Mouse (Mus musculus): ENCODE measurements around the gene Hacd3.
"Not testable (repeated sequence)": the region's sequence is repeated elsewhere in the genome, so short reads cannot be mapped to it uniquely, and the experiment has no call there.

The Hacd3 gene

DNA sequence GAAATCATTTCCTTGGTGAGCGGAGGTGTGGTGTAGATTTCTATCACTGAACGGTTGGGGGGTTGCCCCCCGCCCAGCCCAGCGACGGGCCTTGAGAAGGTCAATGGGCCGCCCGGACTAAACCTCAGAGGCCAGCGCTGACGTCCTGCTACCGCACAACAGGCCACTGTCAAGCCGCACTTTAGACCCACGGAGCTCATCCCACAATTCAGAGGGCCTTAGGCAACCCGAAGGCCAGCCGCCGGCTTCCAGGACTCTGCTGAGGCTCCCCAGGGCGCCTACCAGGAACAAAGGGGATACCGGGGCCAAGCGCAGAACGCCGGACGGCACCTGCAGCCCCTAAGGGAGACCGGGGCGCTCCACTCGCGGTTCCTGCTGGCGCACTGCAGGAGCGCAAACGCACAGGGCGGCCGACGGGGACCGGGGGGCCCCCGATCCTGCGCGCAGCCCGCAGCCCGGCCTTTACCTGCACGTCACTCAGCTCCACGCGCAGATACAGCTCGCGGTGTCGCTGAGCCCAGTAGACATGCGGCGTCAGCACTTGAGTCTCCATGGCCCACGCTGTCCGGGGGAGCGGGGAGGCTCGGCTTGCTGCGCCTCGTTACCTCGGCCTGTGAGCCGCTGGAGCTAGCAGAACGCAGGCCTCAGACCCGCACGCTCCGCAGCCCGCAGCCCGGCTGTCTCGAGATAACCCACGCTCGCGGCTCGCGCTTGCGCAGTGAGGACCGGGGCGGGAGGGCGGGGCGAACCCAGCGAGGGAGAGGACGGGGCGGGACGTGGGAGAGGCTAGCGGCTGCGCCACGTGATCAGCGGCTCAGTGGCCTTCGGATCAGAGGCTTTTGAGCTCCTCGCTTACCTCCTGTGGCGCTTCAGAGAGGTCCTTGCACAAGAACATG is at the start of gene Hacd3:
TSS of gene Hacd3 (minus strand) at position 703 of the 896 bp plus-strand sequence.
- peak; percentile 78 to 82 for DNase-seq (ENCODE audit: low spot score in 2 of 2)

DNA sequence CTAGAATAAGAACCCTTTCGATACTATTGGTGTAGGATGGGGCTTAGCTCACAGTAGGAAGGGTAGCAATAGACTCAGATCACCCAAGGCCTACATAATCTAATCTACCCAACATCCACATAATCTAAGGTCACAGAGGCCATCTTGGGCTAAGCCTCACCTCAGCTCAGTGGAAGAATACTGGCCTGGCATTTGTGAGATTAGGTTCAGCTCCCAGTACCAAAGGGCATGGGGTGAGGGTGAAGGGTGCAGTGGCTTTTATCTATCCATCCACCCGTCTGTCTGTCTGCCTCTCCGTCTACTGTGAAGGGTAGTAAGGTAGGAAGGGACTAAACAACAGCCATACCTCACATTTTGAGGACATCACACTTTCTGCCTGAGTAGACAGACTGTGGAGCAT is 49.1 kb upstream of the Hacd3 start:
- DNase-seq (ENCODE audit: low spot score in 2 of 2), result no peak

DNA sequence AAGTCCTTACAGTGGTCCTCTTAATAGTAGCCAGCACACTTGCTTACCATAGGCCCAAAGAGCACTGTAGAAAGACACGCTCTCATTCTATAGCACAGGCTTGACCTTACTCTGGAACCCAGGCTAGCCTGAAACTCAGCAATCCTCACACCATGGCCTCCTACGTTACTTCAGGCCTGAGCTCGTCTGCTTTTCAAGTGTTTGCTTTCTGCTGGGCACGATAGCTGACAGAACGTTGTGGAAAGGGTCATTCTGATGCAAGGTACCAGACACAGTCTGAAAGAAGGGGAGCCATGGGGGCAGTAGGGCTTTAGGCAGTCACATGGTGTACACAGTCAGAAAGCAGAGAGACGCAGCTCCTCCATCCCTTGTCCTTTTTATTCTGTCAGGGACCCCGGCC is 42.8 kb upstream of the Hacd3 start:
- no peak for DNase-seq (ENCODE audit: low spot score in 2 of 2)

DNA sequence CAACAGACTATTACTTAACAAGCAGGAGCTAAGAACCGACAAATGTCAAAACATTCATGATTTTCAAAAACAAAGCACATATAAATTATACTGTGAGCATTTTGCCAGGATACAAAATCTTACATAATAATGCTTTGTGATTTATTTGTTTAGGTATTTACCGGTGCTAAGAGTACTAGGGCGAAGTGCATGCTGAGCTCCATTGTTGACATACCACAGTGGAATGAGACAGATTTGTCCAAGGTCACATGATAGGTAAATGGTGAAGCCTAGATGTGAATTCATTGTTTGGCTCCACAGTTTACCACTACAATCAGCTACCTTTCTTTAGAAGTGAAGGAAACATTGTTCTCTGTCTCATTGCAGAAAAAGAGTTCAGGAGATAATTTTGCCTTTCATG is 29.5 kb upstream of the Hacd3 start:
- DNase-seq (ENCODE audit: low spot score in 2 of 2), result no peak

DNA sequence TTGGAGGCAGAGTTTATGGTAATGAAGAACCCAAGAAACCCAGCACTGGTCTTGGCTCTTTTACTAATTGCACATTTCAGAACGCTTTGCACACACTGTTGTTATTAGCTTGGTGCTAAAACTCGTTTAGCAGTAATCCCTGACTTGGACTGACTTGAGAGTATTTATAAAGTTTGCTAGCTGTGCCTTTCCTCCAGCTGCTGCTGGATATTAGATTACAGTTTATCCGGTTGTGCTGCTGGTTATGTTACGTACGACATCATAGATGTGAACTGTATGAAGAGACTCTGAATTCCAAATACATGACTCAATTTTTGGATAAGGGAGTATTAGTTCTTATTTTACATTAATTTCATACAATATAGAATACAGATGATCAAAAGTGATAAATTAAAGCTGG is 27.9 kb upstream of the Hacd3 start:
- no peak for DNase-seq (ENCODE audit: low spot score in 2 of 2)

DNA sequence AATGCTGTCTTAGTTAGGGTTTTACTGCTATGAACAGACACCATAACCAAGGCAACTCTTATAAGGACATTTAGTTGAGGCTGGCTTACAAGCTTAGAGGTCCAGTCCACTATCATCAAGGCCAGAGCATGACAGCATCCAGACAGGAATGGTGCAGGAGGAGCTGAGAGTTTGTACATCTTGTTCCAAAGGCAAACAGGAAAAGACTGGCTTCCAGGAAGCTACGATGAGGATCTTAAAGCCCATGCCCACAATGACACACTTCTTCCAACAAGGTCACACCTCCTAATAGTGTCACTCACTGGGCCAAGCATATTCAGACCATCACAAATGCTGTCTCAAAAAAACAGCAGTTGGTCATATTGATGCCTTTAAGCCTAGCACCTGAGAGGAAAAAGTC is 25.5 kb upstream of the Hacd3 start:
- DNase-seq (ENCODE audit: low spot score in 2 of 2), result no peak

DNA sequence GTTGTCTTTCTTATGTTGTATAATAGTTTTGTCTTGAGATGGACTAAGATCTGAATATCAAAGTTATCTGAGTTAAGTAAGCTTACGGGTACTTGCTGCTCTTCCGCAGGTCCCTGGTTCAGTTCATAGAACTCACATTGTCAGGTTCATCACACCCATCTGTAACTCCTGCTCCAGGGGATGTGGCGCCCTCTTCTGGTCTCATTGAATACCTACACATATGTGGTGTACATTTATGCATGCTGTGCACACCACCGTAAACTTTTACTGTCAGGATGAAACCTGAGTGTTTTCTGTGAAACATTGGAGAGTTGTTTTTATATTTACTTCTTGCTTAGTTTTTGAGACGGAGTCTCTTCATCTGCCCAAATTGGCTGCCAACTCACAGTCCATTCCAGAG is 19.9 kb upstream of the Hacd3 start:
- no peak for DNase-seq (ENCODE audit: low spot score in 2 of 2)

DNA sequence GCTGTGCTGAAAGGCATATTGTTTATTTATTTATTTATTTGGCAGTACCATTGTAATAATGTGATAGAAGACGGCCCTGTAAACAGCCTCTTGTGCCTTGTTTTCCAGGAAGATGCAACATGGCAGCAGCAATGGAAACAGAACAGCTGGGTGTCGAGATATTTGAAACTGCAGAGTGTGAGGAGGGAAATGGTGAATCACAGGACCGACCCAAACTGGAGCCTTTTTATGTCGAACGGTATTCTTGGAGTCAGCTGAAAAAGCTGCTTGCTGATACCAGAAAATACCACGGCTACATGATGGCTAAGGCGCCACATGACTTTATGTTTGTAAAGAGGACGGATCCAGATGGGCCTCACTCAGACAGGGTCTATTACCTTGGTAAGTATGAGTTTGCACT is 15.4 kb upstream of the Hacd3 start:
- no peak for DNase-seq (ENCODE audit: low spot score in 2 of 2)

DNA sequence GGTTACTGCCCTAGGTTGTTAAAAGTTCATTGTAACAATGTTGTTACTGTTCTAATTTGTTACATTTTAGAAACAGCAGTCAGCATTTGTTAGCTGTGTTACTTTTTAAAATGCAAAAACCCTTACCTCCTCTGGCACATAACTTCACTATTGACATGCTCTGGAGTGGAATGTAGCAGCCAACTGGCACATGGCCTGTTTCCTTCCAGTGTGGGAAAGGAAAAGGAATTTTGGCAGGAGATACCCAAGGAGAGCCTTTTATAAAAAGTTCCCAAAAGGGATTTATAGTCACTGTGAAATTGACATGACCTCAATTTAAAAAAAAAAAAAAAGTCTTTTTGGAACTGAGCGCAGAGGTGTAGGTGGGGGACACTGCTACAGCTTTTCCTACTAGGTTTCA is 15.0 kb upstream of the Hacd3 start:
- no peak for DNase-seq (ENCODE audit: low spot score in 2 of 2)

DNA sequence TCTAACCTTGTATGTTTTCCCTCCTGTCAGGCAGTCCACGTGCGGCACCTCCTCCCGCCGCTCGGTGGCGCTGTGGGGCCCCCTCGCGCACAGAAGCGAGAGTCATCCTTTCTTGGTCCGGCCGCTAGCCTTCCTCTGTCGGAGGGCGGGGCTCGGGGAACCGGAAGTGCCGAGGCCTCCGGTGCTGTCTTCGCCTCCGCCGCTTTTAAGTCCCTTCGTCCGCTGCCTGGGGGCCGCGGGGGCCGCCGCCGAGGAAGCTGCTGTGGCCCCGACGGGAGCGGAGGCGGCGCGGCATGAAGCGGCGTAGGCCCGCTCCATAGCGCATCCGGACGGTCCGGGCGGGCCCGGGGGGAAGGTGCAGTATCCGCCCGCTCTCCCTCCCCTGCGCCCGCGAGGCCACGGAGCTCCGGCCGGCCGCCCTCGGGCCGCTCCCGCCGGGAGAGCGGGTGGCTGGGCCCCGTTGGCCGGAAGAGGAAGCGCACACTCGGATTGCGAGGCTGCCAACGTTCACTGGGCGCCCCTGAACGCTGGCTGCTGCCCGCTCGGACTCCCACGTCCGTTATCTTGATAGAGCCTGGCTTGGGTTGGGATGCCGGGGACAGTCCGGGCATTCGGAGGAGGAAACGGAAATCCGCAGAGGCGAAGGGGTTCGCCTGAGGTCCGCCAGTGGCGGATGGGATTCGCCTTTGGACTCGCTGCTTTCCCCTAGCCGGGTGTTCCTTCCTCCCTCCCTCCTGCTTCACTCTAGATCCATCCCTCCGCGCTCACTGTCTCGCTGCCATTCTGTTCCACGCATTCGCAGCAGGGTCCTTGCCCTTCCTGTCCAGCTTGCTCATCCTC is 11.0 kb upstream of the Hacd3 start, which contains the start of gene Dpp8:
TSS of gene Dpp8 (plus strand) at position 146 of the 840 bp plus-strand sequence.
- DNase-seq (ENCODE audit: low spot score in 2 of 2), result peak; percentile 86 to 92

DNA sequence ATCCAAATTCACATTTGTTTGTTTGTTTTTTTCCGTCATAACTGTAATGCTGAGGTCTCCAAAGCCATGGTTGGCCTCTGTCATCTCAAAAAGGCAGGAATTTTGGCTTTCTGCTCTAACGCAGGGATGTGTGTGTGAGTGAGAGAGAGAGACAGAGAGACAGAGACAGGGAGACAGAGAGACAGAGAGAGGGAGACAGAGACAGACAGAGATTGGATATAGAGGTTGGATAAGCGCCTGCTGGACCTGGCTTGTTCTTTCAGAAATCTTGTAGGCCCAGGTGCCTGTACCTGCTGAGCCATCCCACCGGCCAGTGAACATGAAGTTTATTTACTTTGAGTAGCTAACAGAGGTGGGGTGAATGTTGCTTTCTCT is 10.4 kb upstream of the Hacd3 start:
- no peak for DNase-seq (ENCODE audit: low spot score in 2 of 2)

DNA sequence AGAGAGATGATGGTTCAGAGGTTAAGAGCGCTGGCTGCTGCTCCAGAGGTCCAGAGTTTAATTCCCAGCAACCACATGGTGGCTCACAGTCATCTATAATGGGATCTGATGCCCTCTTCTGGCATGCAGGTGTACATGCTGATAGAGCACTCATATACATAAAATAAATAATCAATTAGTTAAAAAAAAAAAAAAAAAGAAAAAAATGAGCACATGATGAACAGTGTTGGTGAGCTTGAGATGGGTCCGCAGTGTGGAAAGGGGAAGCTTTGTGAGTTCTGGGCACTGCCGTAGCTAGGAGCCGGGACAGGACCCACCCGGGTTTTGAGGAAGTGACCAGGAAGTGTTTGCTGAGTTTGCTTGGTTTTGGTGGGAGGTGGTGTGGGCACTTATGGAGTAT is 9.9 kb upstream of the Hacd3 start:
- not testable (repeated sequence) for DNase-seq (ENCODE audit: low spot score in 2 of 2)

DNA sequence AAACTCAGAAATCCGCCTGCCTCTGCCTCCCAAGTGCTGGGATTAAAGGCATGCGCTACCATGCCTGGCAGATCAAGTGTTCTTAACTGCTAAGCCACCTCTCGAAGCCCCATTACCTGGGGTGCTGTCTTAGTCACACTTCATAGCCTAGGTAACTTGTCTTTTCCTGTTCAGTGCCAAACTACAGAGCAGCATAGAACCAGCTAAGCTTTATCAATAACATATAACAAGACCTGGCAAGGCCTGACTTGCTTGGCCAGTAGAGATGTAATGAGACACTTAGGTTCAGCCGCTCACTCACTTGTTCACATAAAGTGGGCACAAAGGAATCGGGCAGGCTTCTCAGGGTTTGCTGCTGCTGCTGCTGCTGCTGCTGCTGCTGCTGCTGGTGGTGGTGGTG is 6.8 kb upstream of the Hacd3 start:
- DNase-seq (ENCODE audit: low spot score in 2 of 2), result no peak

DNA sequence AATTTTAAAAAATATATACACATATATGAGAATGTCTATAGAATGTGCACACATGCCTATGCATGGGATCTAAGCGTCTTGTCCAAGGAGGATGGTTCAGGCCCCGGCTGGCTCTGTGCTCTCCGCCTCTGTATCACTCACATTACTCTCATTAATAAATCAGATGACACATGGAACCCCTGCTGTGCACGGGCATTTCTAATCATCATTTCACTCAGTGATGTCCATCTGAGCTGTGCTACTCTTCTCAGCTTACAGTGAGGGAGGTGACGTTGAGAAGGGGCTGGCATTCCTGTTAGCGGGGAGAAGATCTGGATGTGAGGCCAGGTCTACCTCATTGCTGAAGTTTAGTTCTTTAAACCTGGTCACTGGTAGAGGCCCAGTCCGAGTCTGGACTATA is 5.7 kb upstream of the Hacd3 start:
- no peak for DNase-seq (ENCODE audit: low spot score in 2 of 2)

DNA sequence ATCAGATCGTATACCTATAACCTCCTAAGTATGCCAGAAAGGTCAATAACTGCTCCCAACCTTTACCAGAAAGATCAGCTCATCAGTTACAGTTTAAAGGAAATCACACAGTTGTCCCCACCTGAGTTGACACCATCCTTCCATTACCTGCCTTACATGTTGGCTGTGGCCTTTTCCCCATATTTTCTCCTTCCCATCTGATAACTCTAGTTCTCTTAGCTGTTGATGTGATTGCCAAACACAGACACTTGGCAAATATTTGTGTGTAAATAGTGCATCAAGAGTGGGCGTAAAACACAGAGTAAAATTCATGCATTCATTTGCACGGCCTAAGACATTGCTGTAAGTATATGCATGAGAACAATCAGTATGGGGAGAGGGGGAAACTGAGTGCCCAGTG is 2.0 kb upstream of the Hacd3 start:
- no peak for DNase-seq (ENCODE audit: low spot score in 2 of 2)

DNA sequence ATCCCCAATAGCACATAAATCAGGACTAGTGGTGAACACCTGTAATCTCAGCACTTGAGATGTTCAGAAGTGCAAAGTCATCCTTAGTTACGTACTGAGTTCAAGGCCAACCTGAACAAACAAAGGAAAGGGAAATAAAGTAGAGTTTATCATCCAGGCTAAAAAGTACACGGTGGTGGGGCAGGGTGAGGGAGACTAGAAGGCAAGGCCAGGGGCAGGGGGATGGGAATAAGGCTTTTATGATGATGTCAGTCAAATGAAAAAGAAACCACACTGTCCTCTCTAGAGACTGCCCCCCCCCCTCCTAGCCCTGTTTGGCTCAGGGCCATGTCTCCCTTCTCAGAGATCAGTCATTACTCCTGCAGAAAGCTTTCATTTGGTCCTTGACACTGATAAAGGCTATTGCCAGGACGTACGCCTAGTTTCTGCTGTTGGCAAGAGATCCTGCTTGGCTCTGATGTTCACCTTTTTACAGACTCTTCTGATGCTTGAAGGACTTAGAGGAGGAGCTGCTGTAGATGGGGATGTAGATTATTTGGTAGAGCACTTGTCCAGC is 1.2 kb upstream of the Hacd3 start:
- DNase-seq (ENCODE audit: low spot score in 2 of 2), result no peak

DNA sequence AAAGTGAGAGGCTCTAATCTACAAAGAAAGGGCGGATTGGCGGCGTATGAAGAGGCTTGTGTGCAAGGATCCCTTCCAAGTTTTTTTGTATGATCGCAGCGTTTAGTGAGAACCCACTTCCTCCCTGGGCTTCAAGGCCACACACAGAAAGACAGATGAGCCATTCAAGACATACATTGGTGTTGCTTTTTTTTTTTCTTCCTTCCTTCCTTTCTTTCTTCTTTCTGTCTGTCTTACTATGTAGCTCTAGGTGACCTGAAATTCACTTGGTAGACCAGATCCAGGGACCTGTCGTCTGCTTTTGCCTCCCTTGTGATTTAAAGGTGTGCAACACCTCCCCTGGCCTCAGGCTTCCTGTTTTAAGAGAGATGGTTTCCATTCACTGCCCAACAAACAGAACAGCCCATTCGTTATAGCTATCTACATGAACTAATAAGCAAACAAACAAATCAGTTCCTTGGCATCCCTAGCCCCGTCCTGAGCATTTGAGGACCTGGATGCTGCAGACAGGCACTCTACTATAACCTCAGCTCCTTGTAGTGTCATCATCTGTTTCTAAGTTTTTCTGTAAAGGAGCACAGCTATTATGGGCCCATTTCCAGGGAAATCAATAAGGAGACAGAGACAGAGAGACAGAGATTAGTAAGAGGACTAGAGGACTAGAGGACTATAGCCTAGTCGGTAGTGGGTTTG is 540 bp upstream of the Hacd3 start:
- DNase-seq (ENCODE audit: low spot score in 2 of 2), result no peak

DNA sequence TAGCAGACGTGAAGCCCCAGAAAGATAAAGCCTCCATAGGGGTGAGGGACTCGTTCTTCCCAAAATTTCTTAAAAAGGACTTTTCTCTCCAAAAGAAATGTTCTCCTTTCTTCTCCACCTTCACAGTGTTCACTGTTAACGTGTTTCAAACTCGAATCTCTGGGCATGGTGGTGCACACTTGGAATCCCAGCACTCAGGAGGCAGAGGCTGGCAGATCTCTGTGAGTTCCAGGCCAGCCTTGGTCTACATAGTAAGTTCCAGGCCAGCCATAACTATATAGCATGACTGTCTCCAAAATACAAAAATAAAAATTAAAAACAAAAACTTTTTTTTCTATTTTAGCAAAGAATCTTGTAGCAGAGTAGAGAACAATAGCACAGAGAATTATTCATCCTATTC is 1.4 kb downstream of the Hacd3 start:
- no peak for DNase-seq (ENCODE audit: low spot score in 2 of 2)

DNA sequence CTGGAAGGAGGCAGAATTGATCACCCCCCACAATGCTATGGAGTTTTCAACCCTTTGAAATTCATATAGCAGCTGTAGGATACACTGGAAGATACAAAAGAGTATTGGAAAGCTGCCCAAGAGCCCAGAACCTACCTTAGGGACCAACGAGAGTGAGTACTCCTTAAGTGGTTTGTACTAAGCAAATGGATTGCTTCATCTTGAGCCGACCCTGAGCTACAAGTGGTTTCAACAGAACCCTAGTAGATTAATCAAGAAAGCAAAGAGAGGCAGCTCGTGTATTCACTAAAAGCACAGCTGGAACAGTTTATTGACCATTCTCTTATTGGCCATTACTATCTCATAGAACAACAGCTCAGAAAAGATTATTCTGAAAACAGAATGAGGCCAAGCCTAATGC is 2.3 kb downstream of the Hacd3 start:
- DNase-seq (ENCODE audit: low spot score in 2 of 2), result no peak

DNA sequence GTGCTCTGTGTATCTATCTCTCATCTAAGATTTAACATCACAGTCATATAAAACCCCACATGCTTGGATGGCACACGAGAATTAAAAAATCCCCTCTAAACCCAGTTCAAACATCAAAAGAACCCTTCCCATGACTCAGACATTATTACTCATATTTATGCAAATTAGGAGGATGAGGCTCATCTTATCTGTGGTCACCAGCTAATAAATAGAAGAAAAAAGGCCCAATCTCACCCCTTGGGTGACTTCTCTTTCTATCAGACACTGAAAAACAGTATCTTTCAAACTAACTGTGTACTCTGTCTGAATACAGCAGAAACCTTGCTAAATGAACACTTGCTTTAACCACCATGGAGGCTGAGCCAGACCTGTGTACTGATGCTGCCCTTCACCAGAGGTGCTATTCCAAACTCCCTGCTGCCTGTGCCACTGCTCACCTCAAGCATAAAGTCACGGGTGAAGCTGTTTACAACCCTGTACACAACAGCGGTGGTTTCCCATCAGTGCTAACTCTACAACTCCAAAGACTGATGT is 2.8 kb downstream of the Hacd3 start:
- DNase-seq (ENCODE audit: low spot score in 2 of 2), result no peak

DNA sequence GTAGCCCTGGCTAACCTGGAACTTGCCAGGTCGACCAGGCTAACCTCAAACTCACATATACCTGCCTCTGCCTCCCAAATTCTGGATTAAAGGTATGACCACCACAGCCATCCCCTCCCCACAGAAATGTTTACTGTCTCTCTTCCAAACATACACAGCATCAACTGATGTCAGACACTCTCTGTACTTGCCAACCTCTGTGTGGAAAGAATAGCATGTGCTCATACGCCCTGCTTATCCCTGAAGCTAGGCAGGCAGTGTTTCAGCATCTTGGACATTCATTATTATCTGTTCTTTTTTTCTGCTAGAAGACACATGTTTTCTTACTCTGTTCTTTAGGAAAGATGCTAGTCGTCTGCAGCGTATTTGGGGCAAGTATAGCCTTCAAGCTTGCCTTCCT is 3.6 kb downstream of the Hacd3 start:
- no peak for DNase-seq (ENCODE audit: low spot score in 2 of 2)

All from frontal cortex, postnatal 14 days (tissue).